Mouse (Mus musculus) myocyte (in vitro differentiated cells): ENCODE measurements at regions not wholly inside any gene's neighbourhood (a gene's known extent, or its start where the extent isn't known, plus 50 kb on each side); places are given as distances from the start of the nearest gene placed in this dataset.

Source experiments
- E2F4 ChIP-seq: IDR thresholded peaks from one replicate; pipeline ENCODE4 v1.6.1; 2011; ENCODE audit warnings: mild to moderate bottlenecking, control low read depth, moderate library complexity; ENCODE audit not compliant: insufficient read depth
- MAX ChIP-seq: IDR thresholded peaks from one replicate; pipeline ENCODE4 v1.6.1; 2011; ENCODE audit warnings: low read depth, mild to moderate bottlenecking, control low read depth
- MYOG ChIP-seq, 3 experiments: IDR thresholded peaks; one replicate each; pipeline ENCODE4 v1.6.1; 2011; ENCODE audit warnings: control low read depth in 2 of 3, low read depth in 2 of 3, mild to moderate bottlenecking in 2 of 3; ENCODE audit not compliant: insufficient read length in 2 of 3, control insufficient read depth in 1 of 3, insufficient read depth in 1 of 3
- POLR2A ChIP-seq: IDR thresholded peaks from one replicate; pipeline ENCODE4 v1.6.1; 2011; ENCODE audit warnings: low read depth, mild to moderate bottlenecking, control low read depth, moderate library complexity; ENCODE audit not compliant: insufficient read length
- POLR2AphosphoS2 ChIP-seq: IDR thresholded peaks from one replicate; pipeline ENCODE4 v1.6.1; 2011; ENCODE audit warnings: low read depth, control low read depth; ENCODE audit not compliant: insufficient read length
- REST ChIP-seq: IDR thresholded peaks from one replicate; pipeline ENCODE4 v1.6.1; 2011; ENCODE audit warnings: mild to moderate bottlenecking, control low read depth, moderate library complexity; ENCODE audit not compliant: insufficient read depth, insufficient read length
- SRF ChIP-seq: IDR thresholded peaks from one replicate; pipeline ENCODE4 v1.6.1; 2011; ENCODE audit warnings: low read depth; ENCODE audit not compliant: control insufficient read depth, insufficient read length
- TCF12 ChIP-seq: IDR thresholded peaks from one replicate; pipeline ENCODE4 v1.6.1; 2011; ENCODE audit warnings: mild to moderate bottlenecking, control low read depth; ENCODE audit not compliant: poor library complexity, insufficient read depth, severe bottlenecking
- TCF3 ChIP-seq: IDR thresholded peaks from one replicate; pipeline ENCODE4 v1.6.1; 2011; ENCODE audit warnings: low read depth, control low read depth; ENCODE audit not compliant: insufficient read length
- USF1 ChIP-seq: IDR thresholded peaks from one replicate; pipeline ENCODE4 v1.6.1; 2011; ENCODE audit warnings: low read depth, mild to moderate bottlenecking, control low read depth, moderate library complexity

DNA sequence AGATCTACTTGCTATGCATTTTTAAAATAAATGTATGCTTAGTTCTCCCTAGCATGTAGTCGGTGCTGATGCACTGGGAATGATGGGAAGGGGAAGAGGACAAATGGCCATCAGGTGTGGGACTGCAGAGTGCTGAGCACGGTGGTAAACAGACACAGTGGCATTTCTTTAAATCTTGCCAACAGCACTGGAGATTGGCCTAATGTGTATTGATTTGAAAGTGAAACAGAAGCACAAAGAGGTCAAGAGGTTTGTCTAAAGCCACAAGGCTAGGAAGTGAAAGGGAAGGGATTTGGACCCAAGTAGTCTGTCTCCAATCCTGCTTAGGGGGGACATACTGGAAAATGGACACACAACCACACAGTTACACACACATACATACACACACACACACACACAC, 88.2 kb downstream of the Hif1an start:
- TF ChIP-seq USF1: no peak
- TF ChIP-seq POLR2A: no peak
- no peak for TF ChIP-seq MAX
- TF ChIP-seq MYOG (IDR thresholded peaks at IDR 0.05; ENCODE audit: control insufficient read depth in 1 of 3, insufficient read depth in 1 of 3, insufficient read length in 2 of 3, low read depth in 2 of 3): no peak
- no peak for TF ChIP-seq TCF12
- no peak for TF ChIP-seq E2F4
- no peak for TF ChIP-seq TCF3
- TF ChIP-seq SRF: no peak
- TF ChIP-seq POLR2AphosphoS2: no peak
- TF ChIP-seq REST: no peak
